Mouse (Mus musculus) frontal cortex, adult (tissue): ENCODE results near the gene Lrrc10b.

ENCODE experiments used
- ATAC-seq: cut with Nextera tagmentation; 2 replicates; pipeline ENCODE4 v1.9.2; 2017; ENCODE audit warnings: mild to moderate bottlenecking, moderate library complexity, mixed read lengths; ENCODE audit not compliant: low TSS enrichment

The Lrrc10b gene

DNA sequence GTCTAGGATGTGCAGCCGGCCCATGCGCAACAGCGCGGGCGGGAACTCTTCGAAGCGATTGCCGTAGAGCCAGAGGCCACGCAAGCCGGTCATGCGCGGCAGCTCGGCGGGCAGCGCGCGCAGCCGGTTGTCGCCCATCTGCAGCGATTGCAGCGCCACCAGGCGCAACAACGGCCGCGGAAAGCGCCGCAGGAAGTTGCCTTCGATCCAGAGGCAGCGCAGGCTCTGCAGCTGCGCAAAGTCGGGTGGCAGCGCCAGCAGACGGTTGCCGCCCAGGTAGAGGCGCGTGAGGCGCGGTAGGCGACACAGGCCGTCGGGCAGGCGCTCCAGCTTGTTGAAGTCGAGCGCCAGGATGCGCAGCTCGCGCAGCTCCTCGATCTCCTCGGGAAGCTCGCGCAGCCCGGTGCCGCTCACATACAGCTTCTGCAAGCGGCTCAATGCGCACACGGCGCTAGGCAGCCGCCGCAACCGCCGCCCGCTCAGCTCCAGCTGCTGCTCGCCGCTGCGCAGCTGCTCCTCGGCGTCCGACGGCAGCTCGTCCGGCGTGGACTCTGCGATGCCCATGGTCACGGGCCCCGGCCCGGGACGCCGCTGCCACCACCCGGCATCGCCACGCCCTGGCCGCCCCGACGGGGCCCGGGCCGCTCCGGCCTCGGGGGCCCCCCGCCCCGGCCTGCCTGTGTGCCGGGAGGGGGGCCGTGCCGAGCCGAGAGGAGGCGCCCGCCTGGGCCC, at the start of gene Lrrc10b:
Lrrc10b (minus strand) TSS at position 722 of the 732 bp plus-strand sequence.
- peak; percentile 47 for ATAC-seq

DNA sequence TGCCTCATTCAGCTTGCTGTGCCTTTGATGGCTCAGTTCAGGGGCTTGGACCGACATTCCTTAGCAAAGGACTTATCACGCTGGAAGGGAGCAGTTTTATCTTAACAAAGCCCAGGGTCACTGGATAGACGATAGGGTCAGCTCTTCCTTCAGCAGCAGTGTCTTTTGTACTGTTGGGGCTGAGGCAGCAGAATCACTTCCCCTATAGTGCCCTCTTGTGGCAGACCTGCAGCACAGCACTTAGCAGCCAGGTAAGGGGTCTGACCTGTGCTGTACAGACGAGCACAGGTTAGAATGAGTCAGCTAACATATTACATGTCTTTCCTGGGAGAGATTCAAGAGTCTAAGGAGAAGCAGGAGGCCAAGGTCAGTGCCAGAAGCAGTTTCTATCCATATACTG, 45.3 kb upstream of the Lrrc10b start:
- ATAC-seq, result peak; percentile 44; the same call in 1 of the 2 replicates

DNA sequence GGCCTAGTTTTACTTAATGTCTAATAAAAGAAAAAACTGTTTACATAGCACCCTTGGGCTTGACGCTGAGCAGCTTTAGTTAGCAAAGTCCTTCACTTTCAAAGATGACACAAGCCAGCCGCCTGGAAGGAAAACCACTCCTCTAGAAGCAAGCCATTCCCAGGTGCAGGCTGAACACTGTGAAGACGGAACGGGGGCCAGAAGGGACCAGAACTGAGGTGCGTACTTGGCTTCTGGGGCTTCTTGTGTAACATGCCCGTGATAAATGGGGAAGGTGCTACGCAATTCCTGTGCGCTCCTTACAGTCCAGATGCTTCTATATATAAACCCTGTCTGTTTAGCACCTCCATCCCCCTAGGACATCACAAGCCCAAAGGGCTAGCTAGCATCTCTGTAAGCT, 43.3 kb upstream of the Lrrc10b start:
- ATAC-seq, result peak; percentile 42

DNA sequence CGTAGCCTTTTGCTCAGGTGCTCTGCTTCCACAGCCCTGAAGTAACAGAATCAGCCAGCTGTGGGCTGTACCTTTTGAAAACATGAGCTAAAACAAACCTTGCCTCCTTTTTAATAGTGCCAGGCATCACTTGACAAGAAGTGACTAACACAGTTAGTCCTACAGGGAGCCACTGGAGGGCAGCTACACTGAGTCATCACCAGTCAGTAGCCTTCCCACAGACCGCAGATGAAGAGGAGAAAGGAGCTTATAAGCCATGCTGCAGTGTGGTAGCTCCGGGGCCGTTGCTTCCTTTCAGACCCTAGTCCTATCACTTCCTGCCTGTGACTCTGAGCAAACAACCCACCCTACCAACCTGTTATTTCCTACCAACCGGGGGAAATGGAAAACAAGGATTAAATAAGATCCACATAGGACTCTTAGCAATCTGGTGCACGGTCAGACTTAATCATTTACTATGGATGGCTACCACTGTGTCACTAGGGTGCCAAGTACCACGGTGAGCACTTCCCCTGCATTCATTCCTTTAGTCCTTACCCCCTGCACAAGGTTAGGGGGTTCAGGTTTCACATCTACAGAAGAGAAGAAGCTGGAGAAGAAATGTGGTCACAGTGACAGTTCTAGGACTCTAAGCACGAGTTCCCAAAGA, 40.4 kb upstream of the Lrrc10b start:
- peak; percentile 64 for ATAC-seq

DNA sequence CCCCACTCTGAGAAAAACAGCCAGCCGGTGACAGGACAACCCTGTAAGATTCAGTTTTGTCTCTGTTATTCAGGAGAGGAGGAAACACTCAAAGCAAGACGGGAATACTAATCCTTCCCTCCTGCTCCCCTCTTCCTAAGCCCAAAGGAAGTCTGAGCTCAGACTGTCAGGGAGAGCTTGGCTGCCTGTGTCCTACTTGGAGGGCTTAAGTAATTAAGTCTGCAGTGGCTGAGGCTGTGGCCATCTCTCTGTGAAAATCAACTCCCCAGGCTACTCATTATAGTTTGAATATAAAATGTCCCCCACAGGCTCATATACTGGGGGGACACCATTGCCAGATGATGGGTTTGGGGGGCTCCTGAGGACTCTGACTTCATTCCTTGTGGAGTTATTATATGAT, 39.7 kb upstream of the Lrrc10b start:
- ATAC-seq, result no peak

DNA sequence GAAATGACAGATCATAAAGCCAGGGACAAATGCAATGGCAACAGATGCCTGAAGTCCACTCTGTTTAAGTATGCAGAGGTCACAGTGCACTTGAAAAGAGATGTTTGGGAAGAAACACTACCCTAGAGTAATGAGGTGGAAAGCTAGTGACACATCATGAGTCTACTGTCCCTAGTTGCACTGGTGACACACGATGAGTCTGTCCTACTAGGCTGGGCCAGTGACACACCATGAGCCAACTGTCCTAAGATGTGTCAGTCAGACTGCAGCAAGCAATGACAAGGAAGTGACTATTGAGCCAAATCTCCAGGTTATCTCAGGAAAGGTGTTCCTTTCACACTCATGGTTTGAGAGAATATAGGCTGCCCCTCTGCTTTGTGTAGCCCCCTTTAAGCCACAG, 38.4 kb upstream of the Lrrc10b start:
- no peak for ATAC-seq

DNA sequence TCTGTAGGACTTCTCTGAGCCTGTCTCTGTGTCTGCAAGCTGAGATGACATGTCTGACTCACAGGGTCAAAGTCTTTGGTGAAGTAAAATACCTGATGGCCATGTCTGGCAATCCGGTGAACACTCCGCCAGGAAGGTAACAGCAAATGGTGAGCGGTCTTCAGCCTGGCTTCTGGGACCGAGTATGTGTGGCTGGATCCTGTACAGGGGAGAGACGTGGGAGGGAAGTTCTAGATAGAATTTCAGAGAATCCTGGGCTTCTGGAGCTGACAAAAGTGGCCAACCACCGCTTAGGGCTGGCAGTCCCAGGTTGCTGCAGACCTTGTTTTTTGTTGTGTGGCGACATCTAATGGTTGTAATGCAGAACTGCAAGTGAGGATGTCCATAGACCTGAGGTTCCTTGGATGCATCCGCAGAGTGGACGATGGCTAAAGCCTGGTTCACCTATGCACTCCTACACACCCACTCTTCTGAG, 29.0 kb upstream of the Lrrc10b start:
- ATAC-seq, result peak; percentile 96

DNA sequence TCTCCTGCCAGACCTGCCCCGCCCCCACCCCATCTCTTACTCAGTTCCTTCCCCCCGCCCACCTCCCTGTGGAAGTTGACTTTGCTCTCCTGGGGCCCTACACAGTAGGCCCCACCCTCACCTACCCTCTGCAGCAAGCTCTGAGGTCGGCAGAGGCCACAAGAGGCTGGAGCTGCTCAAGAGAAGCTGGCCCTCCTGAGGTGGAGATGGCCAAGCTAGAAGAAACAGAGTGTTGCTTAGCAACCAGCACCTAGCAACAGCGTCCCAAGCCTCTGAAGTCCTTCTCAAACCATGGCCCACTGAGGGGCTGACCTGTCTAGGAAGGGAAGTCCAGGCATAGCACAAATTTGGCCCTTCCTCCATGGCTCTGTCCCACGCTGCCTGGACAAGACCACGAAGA, 25.4 kb upstream of the Lrrc10b start, which contains the start of gene Ppp1r32:
Ppp1r32 (minus strand) TSS at position 226 of the 400 bp plus-strand sequence.
- ATAC-seq, result no peak

DNA sequence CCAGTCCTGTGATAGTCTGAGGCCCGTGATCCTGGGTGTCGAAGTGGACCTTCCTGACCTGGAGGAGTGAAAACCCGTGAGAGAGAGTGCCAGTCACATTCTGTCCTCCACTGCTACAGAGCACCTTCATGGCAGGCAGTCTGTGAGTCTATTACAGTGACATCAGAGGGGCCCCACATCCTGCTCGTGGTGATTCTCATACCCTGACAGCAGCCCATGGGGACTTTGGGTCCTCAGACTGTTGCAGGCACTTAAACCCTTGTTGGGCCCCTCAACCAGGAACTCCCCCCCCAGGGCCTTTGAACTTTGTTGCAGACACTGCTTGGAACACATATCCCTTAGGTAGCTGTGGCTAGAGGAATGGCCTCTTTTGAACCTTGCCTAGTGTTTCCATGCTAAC, 22.3 kb upstream of the Lrrc10b start:
- no peak for ATAC-seq

DNA sequence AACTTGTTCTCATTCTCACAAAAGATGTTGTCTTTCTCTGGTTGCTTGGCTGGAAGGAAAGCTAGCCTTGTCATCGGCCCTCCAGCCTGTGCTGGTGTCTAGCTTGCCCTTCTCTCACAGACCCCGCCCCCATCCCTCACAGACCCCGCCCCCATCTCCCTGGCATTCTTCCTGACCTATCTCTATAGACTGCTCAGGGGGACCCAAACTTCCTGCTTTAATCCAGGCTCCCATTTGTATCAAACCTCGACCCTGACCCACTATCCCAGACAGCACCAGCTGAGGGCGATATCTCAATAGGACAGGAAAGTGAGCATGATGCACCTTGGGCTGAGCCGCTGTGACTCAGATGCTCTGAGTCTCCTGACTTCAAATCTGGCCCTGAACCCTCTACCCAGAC, 16.5 kb upstream of the Lrrc10b start:
- no peak for ATAC-seq

DNA sequence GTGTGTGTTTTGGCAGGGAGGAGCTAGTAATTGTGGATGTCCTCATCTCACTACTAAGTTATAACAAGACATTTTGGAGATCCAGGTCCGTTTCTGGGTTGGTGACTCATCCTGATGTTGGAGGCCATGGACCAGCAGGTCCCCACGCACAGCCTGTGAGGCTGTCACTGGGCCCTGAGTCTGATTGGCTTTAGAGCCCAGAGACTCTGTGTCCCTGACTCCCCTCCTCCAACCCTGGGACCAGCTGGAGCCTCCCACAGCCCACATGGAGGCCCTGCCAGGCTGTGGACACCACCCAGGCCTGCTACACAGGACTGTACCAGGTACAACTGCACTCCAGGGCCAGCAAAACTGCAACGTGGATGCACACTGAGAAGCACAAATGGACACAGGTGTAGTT, 15.7 kb upstream of the Lrrc10b start:
- peak; percentile 81 for ATAC-seq

DNA sequence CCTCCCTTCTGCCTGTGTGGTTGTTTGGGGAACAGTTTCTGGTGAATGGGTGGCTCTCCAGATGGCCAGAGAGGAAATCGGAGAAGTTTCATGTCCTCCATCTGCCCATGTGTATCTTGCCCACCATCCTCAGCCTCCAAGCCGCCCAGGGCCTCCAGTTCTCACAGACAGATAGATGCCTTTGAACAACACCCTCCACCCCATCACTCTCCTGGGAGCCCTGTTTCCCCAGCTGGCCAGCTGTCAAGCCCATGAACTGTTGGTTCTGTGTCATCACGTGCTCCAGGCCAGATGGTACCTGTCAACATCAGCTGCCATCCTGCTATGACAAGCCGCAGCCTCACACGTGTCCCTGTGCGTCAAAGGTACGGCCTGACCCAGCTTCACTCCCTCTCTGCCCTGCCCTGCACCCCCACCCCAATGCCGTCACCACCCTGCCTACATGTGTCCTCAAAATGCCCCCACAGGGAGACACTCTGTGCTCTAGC, 11.9 kb upstream of the Lrrc10b start:
- ATAC-seq, result peak; percentile 51

DNA sequence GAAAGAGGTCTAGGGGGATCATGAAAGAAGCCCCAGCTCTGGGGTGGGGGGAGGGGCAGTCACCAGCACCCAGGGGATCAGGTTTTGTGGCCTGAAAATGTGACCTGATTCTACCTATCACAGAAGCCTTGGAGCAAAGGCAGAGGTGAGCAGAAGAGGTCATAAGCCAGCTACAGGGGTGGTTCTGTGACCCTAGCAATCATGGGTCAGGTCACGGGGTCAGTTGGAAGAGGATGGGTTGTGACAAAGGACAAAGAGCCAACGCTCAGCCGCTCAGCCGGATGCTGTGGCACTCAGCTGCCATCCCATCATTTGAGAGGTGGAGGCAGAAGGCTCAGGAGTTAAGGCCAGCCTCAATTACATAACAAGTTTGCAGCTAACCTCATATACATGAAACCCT, 7.2 kb upstream of the Lrrc10b start:
- no peak for ATAC-seq

DNA sequence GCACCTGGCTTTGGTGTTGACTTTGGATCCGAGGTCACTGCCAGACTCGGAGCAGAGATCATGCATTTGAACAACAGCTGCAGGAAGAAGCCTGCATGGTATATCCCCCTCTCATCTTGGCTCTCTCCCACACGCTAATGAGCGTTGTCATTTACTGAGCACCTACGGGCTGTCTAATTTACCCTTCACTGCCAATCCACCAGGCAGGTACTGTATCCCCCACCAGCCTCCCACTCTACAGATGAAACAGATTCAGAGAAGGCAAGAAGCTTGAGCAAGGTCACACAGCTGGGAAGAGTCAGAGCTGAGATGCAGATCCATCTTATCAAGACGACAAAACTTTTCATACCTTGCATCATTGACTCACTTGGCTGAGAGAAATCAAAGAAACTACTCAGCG, 4.3 kb upstream of the Lrrc10b start:
- ATAC-seq, result no peak

DNA sequence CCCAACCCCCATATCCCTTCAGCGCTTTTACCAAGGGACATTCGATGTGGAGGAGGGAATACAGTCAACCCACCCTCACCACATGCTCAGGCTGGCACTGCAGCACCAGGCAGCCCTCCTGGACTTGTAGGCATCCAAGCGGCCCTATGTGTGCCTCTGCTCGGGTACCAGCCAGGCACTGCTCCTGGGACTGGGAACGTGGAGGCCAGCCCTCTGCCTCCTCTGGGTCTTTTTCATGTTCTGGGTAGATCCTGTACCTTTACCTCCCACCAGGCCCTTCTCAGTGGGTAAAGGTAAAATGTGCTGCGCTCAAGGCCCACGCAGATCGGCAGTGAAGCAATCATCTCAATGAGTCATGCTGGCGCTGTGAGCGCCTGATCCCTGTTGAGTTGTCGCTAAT, 2.6 kb upstream of the Lrrc10b start:
- ATAC-seq, result peak; percentile 35

DNA sequence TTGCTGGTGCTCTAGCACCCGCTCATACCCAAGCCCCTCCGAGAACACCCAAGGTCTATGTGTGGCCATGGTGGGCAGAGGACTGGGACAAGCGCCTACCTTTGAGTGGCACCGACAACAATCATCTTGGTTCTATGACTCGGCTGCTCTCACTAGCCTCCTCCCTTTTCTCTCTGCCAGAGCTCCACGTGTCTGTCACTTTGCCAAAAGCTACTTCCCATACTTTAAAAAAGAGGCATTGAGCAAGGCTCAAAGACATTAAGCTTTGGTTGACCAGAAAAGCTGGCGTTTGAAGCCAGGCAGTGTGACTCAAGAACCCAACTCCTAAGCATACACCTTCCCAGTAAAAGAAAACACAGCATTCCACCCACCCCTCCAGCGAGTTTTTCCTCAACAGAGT, 823 bp upstream of the Lrrc10b start:
- ATAC-seq, result 0 out of 2 replicates have a peak, but pooled peaks have one; percentile 22

DNA sequence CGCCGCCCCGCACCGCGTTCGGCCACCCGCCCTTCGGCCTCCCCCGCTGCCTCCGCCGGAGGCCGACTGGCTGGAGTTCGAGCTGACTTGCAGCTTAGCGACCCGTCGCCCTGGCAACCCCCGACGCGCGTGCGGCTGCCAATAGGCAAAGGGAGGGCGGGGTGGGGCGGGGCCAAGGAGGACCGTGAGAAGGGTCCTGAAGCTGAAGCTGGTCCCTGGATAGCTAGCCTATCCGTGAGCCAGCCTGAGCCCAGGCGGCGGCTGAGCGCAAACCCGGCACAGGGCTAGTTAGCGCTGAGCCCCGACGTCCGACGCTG, 169 bp upstream of the Lrrc10b start:
- ATAC-seq, result no peak

DNA sequence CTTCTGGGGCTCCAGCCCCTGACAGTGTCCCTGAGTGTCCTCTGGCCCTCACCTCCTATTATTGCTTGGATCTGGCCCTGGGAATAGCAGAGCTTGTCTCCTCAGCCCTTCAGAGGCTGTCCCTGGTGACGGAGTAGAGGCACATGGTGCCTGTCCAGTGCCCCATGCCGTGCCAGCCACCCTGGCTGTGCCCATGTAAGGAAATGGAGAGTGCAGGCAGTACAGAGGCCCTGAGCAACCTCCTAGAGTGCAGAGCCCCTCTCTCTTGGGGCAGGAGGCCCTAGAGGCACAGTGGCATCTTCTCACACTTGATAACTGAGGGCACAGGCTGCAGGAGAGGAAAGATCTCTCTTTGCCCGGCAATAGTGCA, 1.9 kb downstream of the Lrrc10b start:
- no peak for ATAC-seq

DNA sequence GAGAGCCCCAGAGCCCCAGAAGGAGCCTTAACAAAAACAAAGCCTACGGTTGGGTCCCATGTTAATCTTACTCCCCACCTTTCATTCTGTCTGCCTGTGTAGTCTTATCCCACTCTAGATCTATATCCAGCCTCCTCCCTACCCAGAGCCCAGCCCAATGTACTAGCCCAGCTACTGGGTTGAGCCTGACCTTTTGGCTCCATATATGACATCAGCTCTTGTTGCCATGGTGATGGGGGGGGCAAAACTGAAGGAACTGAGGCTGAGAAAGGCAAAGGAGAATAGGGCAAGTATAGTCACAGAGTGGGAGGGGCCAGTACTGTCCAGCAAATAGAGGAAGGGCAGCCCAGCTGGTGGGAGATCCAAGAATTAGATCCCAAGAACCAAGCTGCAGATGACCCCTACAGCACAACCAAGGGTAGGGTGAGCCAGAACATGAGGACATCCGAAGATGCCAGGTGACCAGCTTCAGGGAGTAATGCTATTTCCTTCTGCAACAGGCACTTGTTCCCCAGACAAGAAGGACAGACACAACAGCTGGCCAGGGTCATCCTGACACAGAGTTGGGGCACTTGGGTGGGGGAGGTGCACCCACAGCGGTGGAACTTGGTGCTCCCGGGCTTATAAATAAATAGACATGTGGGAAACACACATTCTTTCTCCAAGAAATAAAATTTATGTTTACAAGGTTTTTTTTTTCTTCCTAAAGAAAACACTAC, 2.4 kb downstream of the Lrrc10b start:
- ATAC-seq, result no peak

DNA sequence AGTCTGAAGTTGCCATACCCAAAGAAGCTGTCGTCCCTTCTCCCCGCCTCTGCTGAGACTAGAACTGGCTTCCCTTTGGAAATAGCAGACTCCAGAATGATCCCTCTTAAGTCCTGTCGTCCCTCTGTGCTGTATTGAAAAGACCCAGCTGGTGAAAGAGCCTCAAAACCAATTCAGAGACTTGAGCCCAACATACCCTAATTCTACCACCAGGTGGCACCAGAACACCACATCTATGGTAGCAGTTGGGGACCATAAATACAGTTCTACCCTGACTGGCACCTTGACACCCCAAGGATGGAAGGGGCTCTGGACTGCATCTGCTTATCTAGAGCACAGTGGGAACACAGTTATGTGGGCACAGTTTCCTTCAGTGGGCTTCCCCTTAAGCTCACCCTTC, 7.6 kb downstream of the Lrrc10b start:
- peak; percentile 72 for ATAC-seq

DNA sequence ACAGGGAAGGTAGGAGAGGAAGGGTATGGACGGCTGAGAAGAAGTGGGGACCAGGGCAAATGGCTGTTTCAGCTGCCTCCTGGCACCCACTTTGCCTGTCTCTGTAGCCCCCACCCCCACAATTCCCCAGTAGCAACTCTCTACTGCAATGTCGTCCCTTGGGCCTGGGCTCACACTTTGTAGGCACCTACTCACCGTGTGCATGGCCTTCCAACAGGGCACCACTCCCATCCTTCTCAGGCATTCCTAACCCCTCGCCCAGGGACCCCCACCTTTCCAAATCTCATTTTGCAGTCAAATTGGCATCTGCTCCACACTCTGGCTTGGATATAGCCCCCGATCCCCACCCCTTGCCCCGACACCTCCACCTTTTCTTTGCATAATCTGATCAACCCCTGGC, 8.1 kb downstream of the Lrrc10b start:
- ATAC-seq, result no peak

DNA sequence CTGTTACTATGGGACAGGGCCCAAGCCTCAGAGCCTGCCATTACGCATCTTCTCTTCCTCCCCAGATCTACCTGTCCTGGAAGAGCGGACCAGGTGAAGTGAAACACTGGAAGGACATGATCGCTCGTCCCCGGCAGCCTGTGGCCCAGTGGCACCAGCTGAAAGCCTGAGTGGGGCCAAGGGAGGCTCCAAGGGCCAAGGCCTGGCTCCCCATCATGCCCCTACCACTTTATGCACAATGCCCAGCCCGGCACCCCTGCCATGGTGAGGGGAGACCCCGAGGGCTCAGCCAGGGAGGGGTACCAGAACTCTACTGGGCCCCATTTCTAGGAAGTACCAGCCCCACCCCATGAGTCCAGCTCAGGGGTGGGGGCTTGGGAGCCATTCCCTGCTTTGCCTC, 9.0 kb downstream of the Lrrc10b start:
- no peak for ATAC-seq
